Mouse (Mus musculus) neural tube, embryonic 10.5 days (tissue): ENCODE results near the gene Ctag2.

Experiments used
- DNase-seq: peaks from one replicate; pipeline ENCODE4 v3.0.0-alpha.2; 2017; ENCODE audit warnings: low spot score; ENCODE audit errors: extremely low spot score

Ctag2 gene

DNA sequence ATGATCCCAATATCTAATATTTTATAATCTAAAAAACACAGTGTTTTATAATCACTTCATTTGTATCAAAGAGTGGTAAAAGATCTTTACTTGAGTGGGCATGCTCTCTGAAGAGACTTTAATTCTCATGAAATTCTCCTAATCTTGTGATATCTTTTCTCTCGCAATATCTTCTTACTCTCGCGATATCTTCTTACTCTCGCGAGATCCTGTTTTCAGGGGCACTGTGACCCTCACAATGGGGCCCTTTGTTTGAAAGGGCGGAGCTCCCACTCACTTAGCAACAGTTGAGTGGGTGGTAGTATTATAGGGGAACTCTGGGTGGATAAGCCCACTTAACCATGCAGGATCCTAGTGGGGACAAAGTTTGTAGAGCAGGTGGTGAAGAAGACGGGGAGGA is at the start of gene Ctag2:
TSS of gene Ctag2 (plus strand) at position 301 of the 400 bp plus-strand sequence.
- no peak for DNase-seq
